Mouse (Mus musculus) E14TG2a.4 (cell line): Measurements from ENCODE around the gene Atp5c1.

Source experiments
- CTCF ChIP-seq: conservative IDR thresholded peaks from 2 replicates; pipeline ENCODE4 v1.5.1; 2014; ENCODE audit warnings: low read length
- POU5F1 ChIP-seq: IDR thresholded peaks from 2 replicates; pipeline ENCODE4 v1.6.1; 2014; ENCODE audit warnings: low read length, borderline replicate concordance

DNA sequence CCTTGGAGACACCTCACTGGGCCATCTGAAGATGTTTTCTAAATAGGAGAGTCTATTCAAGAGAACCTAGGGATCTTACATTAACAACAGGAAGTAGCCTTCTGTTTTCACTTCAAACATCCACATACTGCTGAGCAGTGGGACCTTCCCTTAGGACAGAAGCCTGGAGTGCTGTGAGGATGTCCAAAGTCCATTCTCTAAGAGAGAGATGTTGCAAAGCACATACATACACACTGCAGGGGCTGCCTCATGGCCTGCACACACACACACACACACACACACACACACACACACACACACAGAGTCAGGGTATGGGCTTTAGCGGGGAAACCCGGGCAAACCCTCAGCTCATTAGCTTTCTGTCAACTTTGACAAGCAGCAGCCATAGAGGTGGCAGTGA lies 20.2 kb upstream of the Atp5c1 start:
- TF ChIP-seq CTCF (no peak), POU5F1 (no peak)
